Mouse (Mus musculus) kidney, embryonic 16.5 days (tissue): ENCODE results near the gene Pusl1. TPM values are rescaled to one million over a fixed set of nuclear protein-coding genes. Genes with fewer than 3 reads are reported as not detected.

ENCODE experiments used
- microRNA-seq: library from miRNA; unstranded; fragments of <30 nt; microRNA quantifications from one replicate; pipeline ENCODE4, GENCODE M21; 2016
- polyA plus RNA-seq: library from polyadenylated mRNA; unstranded; fragments of >200 nt; fragmentation: Nextera tagmentation; extraction: Ambion mirVana; gene quantifications from 2 replicates; pipeline ENCODE4 v1.2.1, GENCODE M21; 2015

Pusl1 gene
- polyA plus RNA-seq, 1 experiment from 2014 or later, result 55.1 TPM

Small RNA genes within 50 kb of the gene (microRNA-seq; reads per million reads assigned to microRNA genes)
- not detected for gene Gm22991

Other genes starting within 250 kb of the Pusl1 start
- gene Gm10563, start 246.4 kb downstream of the Pusl1 start, polyA plus RNA-seq, result not detected in 2 replicates
- gene Mmp23, start 238.4 kb downstream of the Pusl1 start, polyA plus RNA-seq, result 70.4 and 71.7 TPM in 2 replicates
- gene Mib2, start 222.6 kb downstream of the Pusl1 start, polyA plus RNA-seq, result 31.9 and 34.1 TPM in 2 replicates
- gene Fndc10, start 197.4 kb downstream of the Pusl1 start, polyA plus RNA-seq, result 2.5 and 2.8 TPM in 2 replicates
- 144 and 159 TPM in 2 replicates for gene Ssu72, start 187.0 kb downstream of the Pusl1 start, polyA plus RNA-seq
- 0.45 and 0.53 TPM in 2 replicates for gene Tmem240, start 157.0 kb downstream of the Pusl1 start, polyA plus RNA-seq
- gene Atad3a, start 130.7 kb downstream of the Pusl1 start, polyA plus RNA-seq, result 138 and 142 TPM in 2 replicates
- 7.4 and 11.3 TPM in 2 replicates for gene Vwa1, start 117.1 kb downstream of the Pusl1 start, polyA plus RNA-seq
- gene Tmem88b, start 105.9 kb downstream of the Pusl1 start, polyA plus RNA-seq, result 0.32 and 0.33 TPM in 2 replicates
- 0.32 and 0.41 TPM in 2 replicates for gene Ankrd65, start 101.3 kb downstream of the Pusl1 start, polyA plus RNA-seq
- gene Mrpl20, start 88.9 kb downstream of the Pusl1 start, polyA plus RNA-seq, result 205 and 209 TPM in 2 replicates
- gene Ccnl2, start 79.3 kb downstream of the Pusl1 start, polyA plus RNA-seq, result 168 and 179 TPM in 2 replicates
- gene Aurkaip1, start 60.5 kb downstream of the Pusl1 start, polyA plus RNA-seq, result 143 and 157 TPM in 2 replicates
- gene Mxra8, start 52.1 kb downstream of the Pusl1 start, polyA plus RNA-seq, result 119 and 125 TPM in 2 replicates
- 5.5 and 6.3 TPM in 2 replicates for gene Dvl1, start 44.4 kb downstream of the Pusl1 start, polyA plus RNA-seq
- 0.22 and 0.40 TPM in 2 replicates for gene Tas1r3, start 28.4 kb downstream of the Pusl1 start, polyA plus RNA-seq
- gene Cptp, start 22.3 kb downstream of the Pusl1 start, polyA plus RNA-seq, result 20.0 TPM in 2 replicates
- gene Ints11, start 22.2 kb downstream of the Pusl1 start, polyA plus RNA-seq, result 72.9 and 80.1 TPM in 2 replicates
- gene Acap3, start within 50 bp of the Pusl1 start, polyA plus RNA-seq, result 16.5 and 17.6 TPM in 2 replicates
- gene Ube2j2, start 52.0 kb upstream of the Pusl1 start, polyA plus RNA-seq, result 100.0 and 102 TPM in 2 replicates
- gene C1qtnf12, start 70.5 kb upstream of the Pusl1 start, polyA plus RNA-seq, result 123 and 137 TPM in 2 replicates
- 18.0 and 18.7 TPM in 2 replicates for gene B3galt6, start 100.9 kb upstream of the Pusl1 start, polyA plus RNA-seq
- gene Sdf4, start 101.1 kb upstream of the Pusl1 start, polyA plus RNA-seq, result 173 and 182 TPM in 2 replicates
- gene Tnfrsf4, start 122.1 kb upstream of the Pusl1 start, polyA plus RNA-seq, result 0.90 and 1.2 TPM in 2 replicates
- gene Tnfrsf18, start 134.4 kb upstream of the Pusl1 start, polyA plus RNA-seq, result 1.3 and 2.5 TPM in 2 replicates
- gene Ttll10, start 167.6 kb upstream of the Pusl1 start, polyA plus RNA-seq, result 7.4 and 10.1 TPM in 2 replicates
- gene 9430015G10Rik, start 218.2 kb upstream of the Pusl1 start, polyA plus RNA-seq, result 48.3 and 48.7 TPM in 2 replicates
- 0.19 and 0.32 TPM in 2 replicates for gene Rnf223, start 238.7 kb upstream of the Pusl1 start, polyA plus RNA-seq